Mouse (Mus musculus): ENCODE results near the gene Itln1.

- TF ChIP-seq CTCF (IDR thresholded peaks at IDR 0.05; ENCODE audit: control insufficient read depth, insufficient read depth, insufficient read length) (no peak), MYOG (IDR thresholded peaks at IDR 0.05; ENCODE audit: control insufficient read depth, extremely low read depth, insufficient read length) (no peak), MAX (IDR thresholded peaks at IDR 0.05) (no peak), USF1 (IDR thresholded peaks at IDR 0.05; ENCODE audit: low read depth) (no peak)
Measured at GRCm38 (mm10) chr1:171551326-171551725, 16.2 kb upstream of the Itln1 start.
